11 mouse cellular contexts compared by ENCODE assay signal in the genomic region with DNA sequence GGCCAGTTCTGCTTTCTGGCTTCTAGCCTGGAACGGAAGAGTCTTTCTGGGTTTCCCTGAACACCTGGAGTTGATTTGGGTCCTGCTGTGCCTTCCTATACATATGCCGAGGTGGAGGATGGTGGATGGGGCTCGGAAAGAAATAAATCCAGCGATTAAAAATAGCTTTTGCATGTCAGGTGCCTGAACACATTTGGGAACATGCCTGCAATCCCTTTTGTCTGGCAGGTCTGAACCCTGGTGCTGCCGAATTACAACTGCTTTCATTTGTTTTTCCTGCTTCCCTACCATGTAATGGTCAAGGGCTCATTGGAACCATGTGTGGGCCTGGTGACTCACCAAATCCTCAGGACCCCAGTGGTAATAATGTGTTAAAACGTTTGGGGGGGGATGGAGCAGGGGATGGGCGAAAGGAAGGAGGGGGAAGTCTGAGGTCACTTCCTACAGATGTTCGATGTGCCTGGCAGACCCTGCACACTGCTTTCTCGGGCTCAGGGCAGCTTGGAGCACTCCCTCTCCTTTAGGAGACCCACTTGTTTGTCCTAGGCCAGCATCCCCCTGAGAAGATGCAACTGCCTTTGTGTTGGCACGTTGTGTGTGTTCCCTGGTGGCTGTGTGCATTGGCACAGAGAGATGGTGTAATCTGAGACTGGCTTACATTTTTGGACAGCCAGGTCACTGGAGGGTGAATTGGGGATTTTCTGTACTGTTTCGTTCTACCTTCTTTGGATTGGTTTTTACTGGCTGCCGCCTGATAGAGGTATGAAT.
DNase-seq lines count a peak whose midpoint lies in the region; ATAC-seq lines count a peak whose summit lies in the region.
"Had no signal": no experiment of that assay in that cellular context is flagged by ENCODE, and none has a peak within 500 bp of the region (broad histone marks: within the 10 kb centered on the region; RNA-seq: fewer than 3 reads in every experiment).

No protein-coding gene starts in this region.

- no peaks in the 10 kb centered on the region for H3K27me3 ChIP-seq in kidney, embryonic 15.5 days
- no peaks in the 10 kb centered on the region for H3K27me3 ChIP-seq in forebrain, embryonic 15.5 days
- H3K27me3 ChIP-seq: midbrain, embryonic 15.5 days had no signal

- peak; percentile 28 for ATAC-seq in kidney, embryonic 15.5 days (replicated peaks; ENCODE audit: low FRiP score)
- ATAC-seq in forebrain, embryonic 15.5 days (replicated peaks): no peak
- ATAC-seq: midbrain, embryonic 15.5 days had no signal

- peaks cover 76% of the 10 kb centered on the region for H3K4me1 ChIP-seq in kidney, embryonic 15.5 days
- peaks cover 18% of the 10 kb centered on the region for H3K4me1 ChIP-seq in forebrain, embryonic 15.5 days

- H3K4me3 ChIP-seq in kidney, embryonic 15.5 days (replicated peaks): no peak overlapping the region
- no peak overlapping the region for H3K4me3 ChIP-seq in forebrain, embryonic 15.5 days
- H3K4me3 ChIP-seq: midbrain, embryonic 15.5 days had no signal

- H3K4me2 ChIP-seq in kidney, embryonic 15.5 days: no peak overlapping the region
- no peak overlapping the region for H3K4me2 ChIP-seq in forebrain, embryonic 15.5 days (replicated peaks)
- H3K4me2 ChIP-seq: midbrain, embryonic 15.5 days had no signal

- peak overlapping the region; percentile 69 for H3K27ac ChIP-seq in kidney, embryonic 15.5 days
- no peak overlapping the region for H3K27ac ChIP-seq in forebrain, embryonic 15.5 days (replicated peaks)
- H3K27ac ChIP-seq: midbrain, embryonic 15.5 days had no signal

- H3K9ac ChIP-seq in kidney, embryonic 15.5 days: no peak overlapping the region
- no peak overlapping the region for H3K9ac ChIP-seq in forebrain, embryonic 15.5 days (replicated peaks)
- H3K9ac ChIP-seq: midbrain, embryonic 15.5 days had no signal

- no peak for DNase-seq in kidney, postnatal 36 days
- peak; percentile 52 to 72 for DNase-seq in B cell, adult 2 months
- DNase-seq in embryo, embryonic 10 days (ENCODE audit: low spot score): peak; percentile 81
- DNase-seq in hindlimb bud, embryonic 11.5 days (ENCODE audit: extremely low spot score, low read depth, low spot score): peak; percentile 90
- no peak for DNase-seq in cerebellum, adult 9-10 months
- DNase-seq in thymus, adult 18-20 months: no peak
- DNase-seq: cerebellum, adult 11 months; layer of hippocampus, postnatal 36 days had no signal

- H3K9me3 ChIP-seq in kidney, embryonic 15.5 days (replicated peaks): no peaks in the 10 kb centered on the region
- H3K9me3 ChIP-seq in forebrain, embryonic 15.5 days: no peaks in the 10 kb centered on the region
- H3K9me3 ChIP-seq: midbrain, embryonic 15.5 days had no signal

- H3K36me3 ChIP-seq in kidney, embryonic 15.5 days: no peaks in the 10 kb centered on the region
- H3K36me3 ChIP-seq in forebrain, embryonic 15.5 days: no peaks in the 10 kb centered on the region
- H3K36me3 ChIP-seq: midbrain, embryonic 15.5 days had no signal

- WGBS in kidney, embryonic 15.5 days: 35% methylated on average over 12 of the region's 12 CpGs
- 47% methylated on average over 12 of the region's 12 CpGs for WGBS in forebrain, embryonic 15.5 days

Comparison
In these comparisons a context has a peak if more than half of its experiments do, and no peak if none do; other contexts are left out.
1. DNase-seq: peak in B cell, adult 2 months (2 of 2), embryo, embryonic 10 days (single experiment) and hindlimb bud, embryonic 11.5 days (single experiment); none in kidney, postnatal 36 days (0 of 2), cerebellum, adult 9-10 months (single experiment) and thymus, adult 18-20 months (0 of 2).